Mouse (Mus musculus): ENCODE data around the gene Btg1.

GRCm38 (mm10) chr10:96645183-96645582 is 28.4 kb downstream of the Btg1 start:
- no peak for TF ChIP-seq CTCF (IDR thresholded peaks at IDR 0.05; ENCODE audit: insufficient read depth, low read depth, low read length)
- no peak for TF ChIP-seq POLR2A (IDR thresholded peaks at IDR 0.05; ENCODE audit: insufficient read depth, low read depth, low read length)
